Mouse (Mus musculus): ENCODE data around the gene Slc29a3.

DNA sequence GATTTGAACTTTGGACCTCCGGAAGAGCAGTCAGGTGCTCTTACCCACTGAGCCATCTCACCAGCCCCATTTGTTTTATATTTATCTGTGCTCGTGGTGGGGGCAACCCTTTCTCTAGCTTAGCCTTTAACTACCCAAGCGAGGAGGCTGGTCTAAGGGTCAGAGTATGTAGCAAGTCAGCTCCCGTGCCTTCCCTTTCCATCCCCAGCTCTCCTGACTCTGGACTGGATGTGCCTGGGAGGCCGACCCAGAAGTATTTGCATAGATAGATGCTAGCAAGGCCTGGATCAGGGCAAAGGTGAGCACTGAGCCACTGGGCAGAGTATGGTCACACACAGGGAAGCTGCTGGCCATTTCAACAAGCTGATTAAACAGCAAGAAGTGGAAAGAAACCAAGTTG, 43.8 kb downstream of the Slc29a3 start:
- TF ChIP-seq USF1 (IDR thresholded peaks at IDR 0.05; ENCODE audit: low read depth) = no peak
- no peak for TF ChIP-seq MYOG (IDR thresholded peaks at IDR 0.05; ENCODE audit: control insufficient read depth, extremely low read depth, insufficient read length)

All from C2C12 (cell line).